Mouse (Mus musculus) kidney, adult 2 months (tissue): ENCODE data around the gene Tifa. TPM values are rescaled to one million over a fixed set of nuclear protein-coding genes. Genes with fewer than 3 reads are reported as not detected.

ENCODE experiments used
- DNase-seq: peaks from one replicate; pipeline ENCODE4 v3.0.0; 2021
- H3K27ac ChIP-seq: fragments of 200-500 bp; 2 replicates; pipeline ENCODE4 v1.5.1; 2012; ENCODE audit warnings: low read depth, low read length, control low read depth, inconsistent platforms; ENCODE audit not compliant: insufficient read depth
- H3K27me3 ChIP-seq: fragments of 200-500 bp; replicated peaks from 2 replicates; pipeline ENCODE4 v1.6.1; 2012; ENCODE audit warnings: mild to moderate bottlenecking, moderate library complexity, low read length, inconsistent platforms; ENCODE audit not compliant: control insufficient read depth, insufficient read depth
- H3K36me3 ChIP-seq: fragments of 200-500 bp; 2 replicates; pipeline ENCODE4 v1.6.1; 2012; ENCODE audit warnings: mild to moderate bottlenecking, moderate library complexity, low read length, inconsistent platforms; ENCODE audit not compliant: control insufficient read depth, insufficient read depth
- H3K4me1 ChIP-seq: fragments of 200-500 bp; 2 replicates; pipeline ENCODE4 v1.6.1; 2011; ENCODE audit warnings: low read length; ENCODE audit not compliant: control insufficient read depth, insufficient read depth
- H3K4me3 ChIP-seq: fragments of 200-500 bp; 2 replicates; pipeline ENCODE4 v1.5.1; 2011; ENCODE audit warnings: mild to moderate bottlenecking, low read depth, low read length, control low read depth; ENCODE audit not compliant: insufficient read depth
- CTCF ChIP-seq: fragments of 200-500 bp; conservative IDR thresholded peaks from 2 replicates; pipeline ENCODE4 v1.5.1; 2011; ENCODE audit warnings: low read depth, mild to moderate bottlenecking, control low read depth, low read length, moderate library complexity, mixed read lengths; ENCODE audit not compliant: insufficient read depth, insufficient read length
- POLR2A ChIP-seq: fragments of 200-500 bp; IDR thresholded peaks from one replicate; pipeline ENCODE4 v1.6.1; 2011; ENCODE audit warnings: low read depth, low read length, control low read depth
- WGBS: fragments of 180-500 bp; shearing (Covaris S2); methylation state at CpG from one replicate; pipeline ENCODE4 v1.1.7; 2018; 5-methylcytosine and 5-hydroxymethylcytosine counted together
- polyA plus RNA-seq: library from polyadenylated mRNA; depleted of rRNA; stranded (reverse); fragments of >200 nt; gene quantifications from 2 replicates; pipeline ENCODE4 v1.2.3, GENCODE M21; 2012; rRNA removed

Tifa gene
- polyA plus RNA-seq, 1 experiment = 4.1 TPM

DNA sequence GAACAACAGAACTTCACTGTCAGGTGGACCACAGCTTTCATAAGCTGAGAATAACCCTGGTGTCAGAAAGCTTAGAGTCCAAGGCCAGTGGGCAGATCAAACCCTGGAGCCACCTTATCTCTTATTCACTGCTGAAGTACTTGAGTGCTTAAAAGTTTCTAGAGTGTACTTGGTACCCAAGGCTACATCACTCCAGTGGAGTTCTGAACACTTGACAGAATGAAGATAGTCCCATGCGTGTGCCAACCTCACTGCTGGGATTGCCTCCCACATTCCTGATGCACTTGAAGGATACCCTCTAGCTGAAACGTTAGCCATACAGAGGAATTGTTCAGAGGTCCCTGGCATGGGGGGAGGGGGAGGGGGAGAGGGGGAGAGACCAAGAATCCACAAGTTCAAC is 92.1 kb downstream of the Tifa start:
- TF ChIP-seq POLR2A (no peak), CTCF (no peak)
- Histone ChIP-seq H3K4me3 (no peak overlapping the region), H3K27me3 (no peaks in the 10 kb centered on the region), H3K36me3 (no peaks in the 10 kb centered on the region), H3K27ac (no peak overlapping the region), H3K4me1 (no peaks in the 10 kb centered on the region)
- WGBS = 55% methylated on average over 2 of the region's 2 CpGs
- DNase-seq = no peak

Other genes starting within 250 kb of the Tifa start
- gene Larp7, start 236.5 kb upstream of the Tifa start, polyA plus RNA-seq = 1.6 and 2.6 TPM in 2 replicates
- 0.23 and 0.25 TPM in 2 replicates for gene Zgrf1, start 236.3 kb upstream of the Tifa start, polyA plus RNA-seq
- gene Neurog2, start 156.7 kb upstream of the Tifa start, polyA plus RNA-seq = not detected in 2 replicates
- gene Alpk1, start 9.3 kb upstream of the Tifa start, polyA plus RNA-seq = 1.4 and 2.1 TPM in 2 replicates
- gene Ap1ar, start 47.7 kb downstream of the Tifa start, polyA plus RNA-seq = 36.7 and 37.1 TPM in 2 replicates
- 2.4 and 3.6 TPM in 2 replicates for gene Fam241a, start 106.5 kb downstream of the Tifa start, polyA plus RNA-seq